Mouse (Mus musculus) R1 (cell line): ENCODE measurements around the gene Il5.
"Not testable (repeated sequence)": the region's sequence is repeated elsewhere in the genome, so short reads cannot be mapped to it uniquely, and the experiment has no call there.

Experiments
- DNase-seq: peaks from one replicate; pipeline ENCODE4 v3.0.0-alpha.2; 2018; ENCODE audit warnings: low read depth, low spot score

The Il5 gene

DNA sequence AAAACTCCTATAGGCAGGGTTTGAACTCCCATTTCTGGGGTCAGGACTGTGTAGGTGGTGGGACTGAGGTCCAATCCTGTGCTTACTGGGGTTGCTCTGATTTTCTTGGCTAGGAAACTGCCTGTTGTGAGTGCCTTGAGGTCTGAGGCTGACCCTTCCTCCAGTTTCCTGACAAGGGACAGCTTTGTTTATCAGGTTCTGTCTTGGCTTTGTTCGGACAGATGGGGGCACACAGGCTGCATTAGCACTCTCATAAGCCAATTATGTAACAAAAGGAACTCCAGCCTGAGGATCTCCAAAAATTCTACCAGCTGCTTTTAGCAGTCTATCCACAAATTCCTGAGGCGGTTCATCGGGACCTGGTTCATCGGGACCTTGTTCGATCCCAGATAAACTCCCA is 21.8 kb downstream of the Il5 start:
- DNase-seq: no peak

DNA sequence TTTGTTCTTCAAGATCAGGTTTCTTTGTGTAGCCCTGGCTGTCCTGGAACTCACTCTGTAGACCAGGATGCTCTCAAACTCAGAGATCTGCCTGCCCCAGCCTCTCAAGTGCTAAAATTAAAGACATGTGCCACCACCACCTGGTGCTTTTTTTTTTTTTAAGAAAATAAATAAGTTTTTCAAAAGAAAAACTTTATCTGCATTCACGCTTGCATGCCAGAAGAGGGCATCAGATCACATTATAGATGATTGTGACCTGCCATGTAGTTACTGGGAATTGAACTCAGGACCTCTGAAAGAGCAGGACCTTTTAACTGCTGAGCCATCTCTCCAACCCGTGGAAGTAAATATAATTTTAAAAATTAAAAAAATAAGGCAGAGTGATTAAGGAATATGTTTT is 24.7 kb downstream of the Il5 start:
- DNase-seq: no peak

- DNase-seq: no peak
These were observed 27.4 kb downstream of the Il5 start for GRCm38 (mm10) chr11:53747985-53748384.

- DNase-seq: no peak
These were observed 28.0 kb downstream of the Il5 start for GRCm38 (mm10) chr11:53748614-53749013.

DNA sequence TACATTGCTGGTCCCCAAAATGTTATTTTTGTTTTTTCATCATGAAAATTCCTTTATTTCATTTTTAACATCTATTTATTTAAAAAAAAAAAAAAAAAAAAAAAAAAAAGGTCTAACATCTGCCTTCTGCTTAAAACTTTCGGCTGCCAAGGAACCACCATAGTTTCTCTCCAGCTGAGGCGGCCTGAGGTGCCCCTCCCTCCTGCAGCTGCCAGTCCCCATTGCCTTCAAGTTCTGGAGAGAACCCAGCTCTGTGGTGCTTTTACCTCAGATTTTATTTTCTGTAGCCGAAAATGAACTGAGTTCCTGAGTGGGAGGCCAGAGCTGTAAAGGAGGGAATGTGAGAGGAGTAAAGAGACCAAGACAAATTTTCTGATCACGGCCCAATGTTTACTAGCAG is 28.7 kb downstream of the Il5 start:
- DNase-seq: no peak

GRCm38 (mm10) chr11:53749716-53750352 is 29.2 kb downstream of the Il5 start:
- peak; percentile 71 for DNase-seq

GRCm38 (mm10) chr11:53755011-53755595 is 34.5 kb downstream of the Il5 start:
- no peak for DNase-seq

DNA sequence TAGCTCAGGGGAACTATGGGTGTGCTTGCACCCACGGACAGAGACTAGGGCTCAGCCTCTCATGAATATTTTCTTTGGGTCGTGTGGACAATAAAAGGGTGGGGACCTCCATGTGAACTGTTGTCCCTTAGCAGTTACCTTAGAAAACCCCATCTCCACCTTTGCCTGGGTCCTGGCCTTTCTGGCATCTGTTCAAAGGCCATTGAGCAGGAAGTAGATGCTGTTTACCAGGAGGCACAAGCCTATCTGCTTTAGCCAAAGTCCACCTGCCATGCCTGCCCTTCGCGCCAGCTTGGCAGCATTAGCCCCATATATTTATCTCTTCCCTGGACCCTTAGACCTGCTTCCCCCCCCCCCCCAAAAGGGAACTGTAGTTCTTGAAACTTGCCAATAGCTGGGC is 37.0 kb downstream of the Il5 start:
- no peak for DNase-seq

GRCm38 (mm10) chr11:53758033-53758432 is 37.4 kb downstream of the Il5 start:
- not testable (repeated sequence) for DNase-seq

DNA sequence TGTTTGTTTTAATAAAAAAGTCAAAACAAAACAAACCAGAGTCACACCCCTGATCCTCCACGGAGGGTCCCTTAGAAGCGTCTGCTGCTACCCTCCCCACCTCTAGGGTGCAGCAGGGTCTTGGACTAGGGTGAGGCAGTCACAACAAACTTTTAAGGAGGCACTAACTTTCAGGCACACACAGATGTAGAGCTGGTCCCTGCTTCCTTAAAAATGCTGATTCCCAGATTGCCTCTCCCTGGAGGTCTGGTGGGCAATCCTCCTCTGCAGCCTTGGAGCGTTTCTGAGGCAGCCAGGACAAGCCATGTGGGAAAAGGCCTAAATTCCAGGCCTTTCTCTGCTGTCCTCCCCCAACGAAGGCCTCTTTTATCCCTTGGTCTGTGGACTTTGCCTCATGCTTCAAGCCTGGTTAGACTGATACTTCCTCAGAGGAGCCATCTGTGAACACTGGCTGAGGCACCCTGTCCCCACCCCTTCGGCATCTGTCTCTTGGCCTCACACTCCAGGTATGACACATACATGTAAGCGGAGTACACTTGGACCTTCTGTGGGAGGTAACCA is 38.3 kb downstream of the Il5 start:
- DNase-seq: peak; percentile 48

DNA sequence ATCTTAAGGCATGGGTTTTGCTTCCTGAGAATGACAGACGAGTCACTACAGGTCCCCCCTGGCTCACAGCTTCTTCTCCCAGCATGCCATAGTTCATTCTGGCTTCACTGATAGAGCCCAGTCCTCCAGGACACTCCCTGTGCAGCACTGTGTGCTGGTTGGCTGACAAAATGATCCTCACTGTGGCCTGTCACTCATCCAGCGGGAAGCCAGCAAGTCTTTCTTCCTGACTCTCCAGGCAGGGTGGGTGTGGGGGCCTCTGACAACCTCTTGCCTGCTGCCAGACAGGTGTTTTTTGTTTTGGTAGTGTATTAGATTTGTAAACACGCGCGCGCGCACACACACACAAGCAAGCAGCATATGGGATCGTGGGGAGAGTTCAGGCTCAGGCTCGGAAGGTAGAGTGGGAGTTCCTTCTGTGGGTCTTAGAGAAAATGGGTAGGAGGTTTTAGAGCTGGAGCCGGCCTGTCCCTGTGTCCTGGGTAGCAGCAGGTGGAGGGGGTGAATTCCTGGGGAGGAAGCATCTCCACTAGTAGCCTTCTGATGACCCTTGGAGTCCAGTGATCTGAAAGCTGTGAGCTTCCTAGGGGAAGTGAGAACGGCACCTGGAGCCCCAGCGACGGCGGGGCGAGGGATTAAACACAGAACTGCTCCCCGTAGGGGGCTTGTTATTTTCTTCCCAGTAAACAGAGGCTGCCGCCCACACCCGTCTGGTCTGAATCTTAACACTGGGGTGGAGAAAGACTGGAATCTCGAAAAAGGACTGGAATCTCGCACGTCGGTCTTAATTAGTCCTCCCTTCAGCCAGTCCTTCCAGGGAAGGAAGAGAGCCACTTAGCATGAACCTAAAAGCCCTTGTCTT is 39.2 kb downstream of the Il5 start:
- DNase-seq: peak; percentile 89

GRCm38 (mm10) chr11:53761284-53761683 is 40.7 kb downstream of the Il5 start:
- no peak for DNase-seq

DNA sequence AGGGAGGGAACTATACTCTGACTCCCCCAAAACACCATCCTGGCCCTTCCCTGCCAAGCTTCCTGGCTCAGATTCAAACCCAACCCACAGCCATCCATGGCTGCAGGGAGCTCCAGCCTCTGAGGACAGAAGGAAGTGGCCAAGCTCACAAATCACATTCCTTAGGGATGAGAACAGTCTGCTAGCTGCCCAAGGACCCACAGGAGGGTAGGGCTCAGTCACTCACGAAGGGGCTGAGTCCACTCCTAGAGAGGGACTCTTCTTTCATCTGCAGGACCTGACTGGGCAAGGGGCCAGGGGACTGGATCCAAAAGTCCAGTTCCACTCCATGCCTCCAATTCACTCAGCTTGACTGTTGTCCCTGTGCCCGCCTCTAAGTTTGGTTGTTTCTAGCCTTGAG is 41.2 kb downstream of the Il5 start:
- no peak for DNase-seq

- DNase-seq: peak; percentile 61
These were observed 41.8 kb downstream of the Il5 start for GRCm38 (mm10) chr11:53762426-53762825.

- peak; percentile 64 for DNase-seq
These were observed 42.4 kb downstream of the Il5 start for GRCm38 (mm10) chr11:53762827-53763495.

- peak; percentile 76 for DNase-seq
These were observed 43.0 kb downstream of the Il5 start for GRCm38 (mm10) chr11:53763496-53764140.

GRCm38 (mm10) chr11:53764581-53764980 is 44.0 kb downstream of the Il5 start:
- DNase-seq: no peak

DNA sequence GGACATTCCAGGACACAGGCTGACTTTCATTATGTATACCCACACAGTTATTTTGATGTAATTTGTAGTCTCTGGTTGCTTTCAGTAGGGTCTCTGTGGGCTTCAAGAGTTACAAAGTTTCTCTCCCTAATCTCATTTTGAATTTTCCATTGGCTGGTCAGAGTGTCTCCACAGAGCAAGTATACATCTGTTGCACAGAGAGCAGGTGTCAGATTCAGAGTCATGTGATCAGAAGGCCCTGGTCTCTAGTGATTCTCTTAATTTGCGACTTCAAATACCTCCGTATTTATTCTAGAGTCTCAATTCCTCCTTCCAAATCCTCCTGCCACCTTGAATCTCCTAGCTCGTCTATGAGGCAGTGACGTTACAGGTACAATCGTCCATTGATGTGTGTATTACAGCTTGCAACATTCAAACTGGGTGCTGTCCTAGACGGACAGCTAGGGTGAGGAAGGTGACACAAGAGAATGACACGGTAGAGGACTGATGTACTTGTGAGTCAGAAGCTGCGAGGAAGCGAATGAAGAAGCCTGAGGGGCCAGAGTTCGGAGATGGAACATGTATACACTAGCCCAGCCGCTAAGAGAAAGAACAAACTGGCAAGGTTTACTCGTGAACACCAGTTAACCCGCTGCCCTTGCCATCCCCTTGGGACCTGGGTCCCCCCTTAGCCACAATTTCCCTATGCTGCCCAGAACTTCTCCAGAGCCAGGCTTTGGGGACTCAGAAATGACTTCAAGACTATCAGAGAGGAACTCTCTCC is 48.0 kb downstream of the Il5 start:
- DNase-seq: no peak

GRCm38 (mm10) chr11:53769185-53769576 is 48.6 kb downstream of the Il5 start:
- no peak for DNase-seq

DNA sequence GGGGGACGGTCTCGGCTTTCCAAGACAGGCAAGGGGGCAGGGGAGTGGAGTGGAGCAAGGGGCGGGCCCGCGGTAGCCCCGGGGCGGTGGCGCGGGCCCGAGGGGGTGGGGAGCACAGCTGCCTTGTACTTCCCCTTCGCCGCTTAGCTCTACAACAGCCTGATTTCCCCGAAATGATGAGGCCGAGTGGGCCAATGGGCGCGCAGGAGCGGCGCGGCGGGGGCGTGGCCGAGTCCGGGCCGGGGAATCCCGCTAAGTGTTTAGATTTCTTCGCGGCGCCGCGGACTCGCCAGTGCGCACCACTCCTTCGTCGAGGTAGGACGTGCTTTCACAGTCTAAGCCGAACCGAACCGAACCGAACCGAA is 49.1 kb downstream of the Il5 start, which contains the start of gene Irf1:
Irf1 (plus strand) TSS at position 255 of the 365 bp plus-strand sequence.
- DNase-seq: peak; percentile 96
